Mouse (Mus musculus) cerebellum, postnatal 14 days (tissue): ENCODE data around the gene Smarcd3.
"Not testable (repeated sequence)": the region's sequence is repeated elsewhere in the genome, so short reads cannot be mapped to it uniquely, and the experiment has no call there.

Source experiments
- DNase-seq, 2 experiments: peaks; one replicate each; pipeline ENCODE4 v3.0.0; 2021; ENCODE audit warnings: mixed read lengths in 2 of 2

Smarcd3 gene

GRCm38 (mm10) chr5:24596519-24597171, 27.6 kb downstream of the Smarcd3 start:
- DNase-seq, result peak; percentile 69 to 76

GRCm38 (mm10) chr5:24595786-24596380, 28.3 kb downstream of the Smarcd3 start:
- peak; percentile 26 to 36 for DNase-seq

GRCm38 (mm10) chr5:24595261-24595660, 28.9 kb downstream of the Smarcd3 start:
- DNase-seq, result peak in 1 of 2 experiments; percentile 6

GRCm38 (mm10) chr5:24594346-24594745, 29.9 kb downstream of the Smarcd3 start:
- DNase-seq, result no peak

- DNase-seq, result peak in 1 of 2 experiments; percentile 36
Measured at GRCm38 (mm10) chr5:24593928-24594327, 30.3 kb downstream of the Smarcd3 start.

GRCm38 (mm10) chr5:24593230-24593629, 31.0 kb downstream of the Smarcd3 start:
- peak in 1 of 2 experiments; percentile 6 for DNase-seq

- DNase-seq, result peak in 1 of 2 experiments; percentile 24
Measured at GRCm38 (mm10) chr5:24592471-24593160, 31.6 kb downstream of the Smarcd3 start.

- DNase-seq, result peak in 1 of 2 experiments; percentile 31
Measured at GRCm38 (mm10) chr5:24591796-24592470, 32.3 kb downstream of the Smarcd3 start.

GRCm38 (mm10) chr5:24591268-24591721, 32.9 kb downstream of the Smarcd3 start:
- peak in 1 of 2 experiments; percentile 27 for DNase-seq

- DNase-seq, result peak in 1 of 2 experiments; percentile 4
Measured at GRCm38 (mm10) chr5:24589511-24590500, 34.4 kb downstream of the Smarcd3 start.

- DNase-seq, result peak in 1 of 2 experiments; percentile 20
Measured at GRCm38 (mm10) chr5:24587200-24587577, 37.0 kb downstream of the Smarcd3 start.

- DNase-seq, result peak; percentile 85 to 86
Measured at GRCm38 (mm10) chr5:24586547-24587199, 37.5 kb downstream of the Smarcd3 start, which contains the start of gene Chpf2. Gene Chpf2 (plus strand): TSS chr5:24586741.

- no peak for DNase-seq
Measured at GRCm38 (mm10) chr5:24586106-24586505, 38.1 kb downstream of the Smarcd3 start.

- no peak for DNase-seq
Measured at GRCm38 (mm10) chr5:24578109-24578963, 45.9 kb downstream of the Smarcd3 start.

- peak; percentile 100 for DNase-seq
Measured at GRCm38 (mm10) chr5:24577183-24577929, 46.9 kb downstream of the Smarcd3 start, which contains the start of gene Abcf2. Gene Abcf2 (minus strand): TSS chr5:24577467.

- DNase-seq, result no peak
Measured at GRCm38 (mm10) chr5:24576801-24577182, 47.4 kb downstream of the Smarcd3 start.

GRCm38 (mm10) chr5:24575948-24576347, 48.3 kb downstream of the Smarcd3 start:
- DNase-seq, result no peak

- no peak for DNase-seq
Measured at GRCm38 (mm10) chr5:24556709-24557108, 67.5 kb downstream of the Smarcd3 start, which contains the start of gene 4931409K22Rik. Gene 4931409K22Rik (minus strand): TSS chr5:24556809.

GRCm38 (mm10) chr5:24555335-24555734, 68.9 kb downstream of the Smarcd3 start:
- not testable (repeated sequence) for DNase-seq
